Mouse (Mus musculus) intestine, postnatal 0 days (tissue): Measurements from ENCODE around the gene Gpr161. TPM values are rescaled to one million over a fixed set of nuclear protein-coding genes. Genes with fewer than 3 reads are reported as not detected.

ENCODE experiments used
- ATAC-seq: fragments of 200-750 bp; cut with Nextera tagmentation; 2 replicates; pipeline ENCODE4 v1.8.0; 2017; ENCODE audit warnings: mild to moderate bottlenecking, moderate TSS enrichment, moderate library complexity
- H3K27ac ChIP-seq: fragments of 300-500 bp; sonication (generic); 2 replicates; pipeline ENCODE4 v1.5.1; 2014; ENCODE audit warnings: mild to moderate bottlenecking, low read depth, low read length, moderate library complexity
- H3K27me3 ChIP-seq: fragments of 300-500 bp; sonication (generic); replicated peaks from 2 replicates; pipeline ENCODE4 v1.6.1; 2014; ENCODE audit warnings: low read length, mixed read lengths; ENCODE audit not compliant: control insufficient read depth, insufficient read depth
- H3K36me3 ChIP-seq: fragments of 300-500 bp; sonication (generic); 2 replicates; pipeline ENCODE4 v1.6.1; 2014; ENCODE audit warnings: mild to moderate bottlenecking, moderate library complexity; ENCODE audit not compliant: control insufficient read depth, insufficient read depth
- H3K4me1 ChIP-seq: fragments of 300-500 bp; sonication (generic); replicated peaks from 2 replicates; pipeline ENCODE4 v1.6.1; 2014; ENCODE audit warnings: antibody characterized with exemption, low read length, mixed read lengths; ENCODE audit not compliant: control insufficient read depth, insufficient read depth
- H3K4me2 ChIP-seq: fragments of 300-500 bp; sonication (generic); replicated peaks from 2 replicates; pipeline ENCODE4 v1.6.1; 2014; ENCODE audit warnings: low read depth, mild to moderate bottlenecking, moderate library complexity
- H3K4me3 ChIP-seq: fragments of 300-500 bp; sonication (generic); 2 replicates; pipeline ENCODE4 v1.5.1; 2014; ENCODE audit warnings: low read depth, low read length
- H3K9ac ChIP-seq: fragments of 300-500 bp; sonication (generic); 2 replicates; pipeline ENCODE4 v1.6.1; 2014; ENCODE audit warnings: mild to moderate bottlenecking, low read depth, low read length
- H3K9me3 ChIP-seq: fragments of 300-500 bp; sonication (generic); 2 replicates; pipeline ENCODE4 v1.6.1; 2016; ENCODE audit warnings: mixed run types; ENCODE audit not compliant: control insufficient read depth
- CTCF ChIP-seq: sonication (generic); IDR thresholded peaks from 2 replicates; pipeline ENCODE4 v1.5.1; 2016; ENCODE audit warnings: low read depth, mild to moderate bottlenecking, control low read depth, antibody characterized with exemption, moderate library complexity
- WGBS: fragments of 180-500 bp; shearing (Covaris S2); extraction: QIAGEN DNeasy Blood & Tissue Kit; methylation state at CpG from one replicate; pipeline ENCODE4 v1.1.7; 2014; 5-methylcytosine and 5-hydroxymethylcytosine counted together
- polyA plus RNA-seq: library from polyadenylated mRNA; unstranded; fragments of >200 nt; fragmentation: Nextera tagmentation; extraction: Ambion mirVana; gene quantifications from 2 replicates; pipeline ENCODE4 v1.2.1, GENCODE M21; 2015

The Gpr161 gene
- polyA plus RNA-seq, 1 experiment from 2014 or later, result 0.35 TPM

DNA sequence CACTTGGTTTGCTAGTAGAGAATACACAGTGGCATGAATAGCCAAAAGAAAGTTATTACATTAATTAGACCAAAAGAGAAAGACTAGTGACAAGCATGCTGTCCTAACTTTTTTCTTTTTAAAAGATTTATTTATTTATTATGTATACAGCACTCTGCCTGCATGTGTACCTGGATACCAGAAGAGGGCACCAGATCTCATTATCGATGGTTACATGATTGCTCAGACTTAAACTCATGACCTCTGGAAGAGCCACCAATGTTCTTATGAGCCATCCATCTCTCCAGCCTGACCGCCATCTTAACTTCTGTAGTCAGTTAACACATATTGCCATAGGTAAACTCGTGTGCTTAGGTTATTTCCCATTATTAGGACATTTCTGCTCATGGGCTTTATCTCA, 69.5 kb downstream of the Gpr161 start:
- no peak for ATAC-seq
- Histone ChIP-seq H3K9me3 (no peaks in the 10 kb centered on the region), H3K36me3 (no peaks in the 10 kb centered on the region; the same call in 1 of the 2 replicates), H3K4me3 (no peak overlapping the region), H3K9ac (no peak overlapping the region), H3K4me2 (no peak overlapping the region), H3K27me3 (no peaks in the 10 kb centered on the region), H3K27ac (no peak overlapping the region), H3K4me1 (no peaks in the 10 kb centered on the region)
- 96% methylated on average over 3 of the region's 3 CpGs for WGBS
- peak; percentile 30; the same call in 1 of the 2 replicates for TF ChIP-seq CTCF

DNA sequence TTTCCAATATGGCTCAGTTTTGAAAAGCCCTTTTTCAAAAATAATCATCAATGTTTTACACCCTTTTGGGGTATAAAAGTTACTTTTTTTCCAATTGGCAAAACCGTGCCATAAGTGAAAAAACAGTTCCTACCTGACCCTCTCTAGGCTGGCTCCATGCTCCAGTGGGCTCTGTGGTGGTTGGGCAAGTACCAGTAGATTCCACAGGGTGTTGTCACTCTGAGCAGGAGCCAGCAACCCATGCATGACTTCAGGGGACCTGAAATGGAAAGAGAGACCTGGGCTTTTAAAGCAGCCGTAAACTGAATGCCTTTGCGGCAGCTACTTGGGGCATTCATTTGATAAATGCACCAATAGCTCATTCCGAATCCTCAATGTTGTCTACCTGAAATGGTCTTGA, 75.4 kb downstream of the Gpr161 start:
- Histone ChIP-seq H3K4me1 (no peaks in the 10 kb centered on the region), H3K9ac (no peak overlapping the region), H3K27ac (no peak overlapping the region), H3K27me3 (no peaks in the 10 kb centered on the region), H3K4me3 (no peak overlapping the region), H3K4me2 (no peak overlapping the region), H3K36me3 (peaks cover 5% of the 10 kb centered on the region; the same call in 1 of the 2 replicates), H3K9me3 (no peaks in the 10 kb centered on the region)
- ATAC-seq, result no peak
- no peak for TF ChIP-seq CTCF
- WGBS, result 97% methylated on average over 4 of the region's 4 CpGs

- no peak for ATAC-seq
- WGBS, result 56% methylated on average over 9 of the region's 9 CpGs
Observed at GRCm38 (mm10) chr1:165373839-165374238, 78.2 kb downstream of the Gpr161 start.

More at GRCm38 (mm10) chr1:165373839-165374238, 78.2 kb downstream of the Gpr161 start:
- H3K27me3 ChIP-seq, result no peaks in the 10 kb centered on the region
- H3K4me2 ChIP-seq, result peak overlapping the region; percentile 13; the same call in 1 of the 2 replicates
- no peak overlapping the region for H3K9ac ChIP-seq
- no peaks in the 10 kb centered on the region for H3K9me3 ChIP-seq
- peaks cover 5% of the 10 kb centered on the region; the same call in 1 of the 2 replicates for H3K36me3 ChIP-seq
- no peaks in the 10 kb centered on the region for H3K4me1 ChIP-seq
- no peak for TF ChIP-seq CTCF
- H3K4me3 ChIP-seq, result no peak overlapping the region
- no peak overlapping the region for H3K27ac ChIP-seq

Other genes starting within 250 kb of the Gpr161 start
- gene Tbx19, start 135.0 kb upstream of the Gpr161 start, polyA plus RNA-seq, result 0.05 TPM in 1 of 2 replicates, not detected in the other
- gene Sft2d2, start 101.4 kb upstream of the Gpr161 start, polyA plus RNA-seq, result 24.3 and 26.1 TPM in 2 replicates
- gene Tiprl, start 58.8 kb upstream of the Gpr161 start, polyA plus RNA-seq, result 59.7 and 61.9 TPM in 2 replicates
- 8.2 and 9.8 TPM in 2 replicates for gene Dcaf6, start 164.7 kb downstream of the Gpr161 start, polyA plus RNA-seq
- gene Mpc2, start 164.8 kb downstream of the Gpr161 start, polyA plus RNA-seq, result 203 and 212 TPM in 2 replicates
- not detected in 2 replicates for gene Adcy10, start 189.4 kb downstream of the Gpr161 start, polyA plus RNA-seq